In genomic region chr6:97210962-97211601, GRCm38 (mm10) we compare ENCODE assay signal across 8 mouse cellular contexts. TPM values are rescaled to one million over a fixed set of nuclear protein-coding genes. Genes with fewer than 3 reads are reported as not detected.
DNase-seq lines count a peak whose midpoint lies in the region; ATAC-seq lines count a peak whose summit lies in the region.

No protein-coding gene starts in this region.

- H3K4me1 ChIP-seq in embryonic facial prominence, embryonic 11.5 days (ENCODE audit: control insufficient read depth, insufficient read depth, low read length): no peaks in the 10 kb centered on the region
- peaks cover 12% of the 10 kb centered on the region for H3K4me1 ChIP-seq in hindbrain, embryonic 16.5 days (ENCODE audit: control insufficient read depth, insufficient read depth, low read depth, low read length)
- peaks cover 4% of the 10 kb centered on the region; the same call in 1 of the 2 replicates for H3K4me1 ChIP-seq in neural tube, embryonic 14.5 days (ENCODE audit: control insufficient read depth, insufficient read depth, low read length)

- H3K4me3 ChIP-seq in embryonic facial prominence, embryonic 11.5 days (ENCODE audit: low read depth, low read length): peak overlapping the region; percentile 48
- peak overlapping the region; percentile 71 for H3K4me3 ChIP-seq in hindbrain, embryonic 16.5 days (ENCODE audit: low read length)
- peak overlapping the region; percentile 67 for H3K4me3 ChIP-seq in neural tube, embryonic 14.5 days (ENCODE audit: low read depth, low read length)

- H3K4me2 ChIP-seq in embryonic facial prominence, embryonic 11.5 days (ENCODE audit: low read depth, low read length): peak overlapping the region; percentile 54
- H3K4me2 ChIP-seq in hindbrain, embryonic 16.5 days (ENCODE audit: low read length): peak overlapping the region; percentile 77
- H3K4me2 ChIP-seq in neural tube, embryonic 14.5 days (ENCODE audit: low read depth, low read length): peak overlapping the region; percentile 80

- no peaks in the 10 kb centered on the region for H3K27me3 ChIP-seq in embryonic facial prominence, embryonic 11.5 days (ENCODE audit: control insufficient read depth, insufficient read depth, low read length)
- H3K27me3 ChIP-seq in hindbrain, embryonic 16.5 days (replicated peaks; ENCODE audit: control insufficient read depth, insufficient read depth, low read length): no peaks in the 10 kb centered on the region
- H3K27me3 ChIP-seq in neural tube, embryonic 14.5 days (ENCODE audit: control insufficient read depth, insufficient read depth, low read length): no peaks in the 10 kb centered on the region

- H3K9me3 ChIP-seq in embryonic facial prominence, embryonic 11.5 days (replicated peaks; ENCODE audit: control insufficient read depth, low read length): no peaks in the 10 kb centered on the region
- H3K9me3 ChIP-seq in hindbrain, embryonic 16.5 days (ENCODE audit: control insufficient read depth, low read length): no peaks in the 10 kb centered on the region
- no peaks in the 10 kb centered on the region for H3K9me3 ChIP-seq in neural tube, embryonic 14.5 days (ENCODE audit: control insufficient read depth, low read length)

- no peaks in the 10 kb centered on the region for H3K36me3 ChIP-seq in embryonic facial prominence, embryonic 11.5 days (replicated peaks; ENCODE audit: control insufficient read depth, insufficient read depth, low read depth, low read length)
- H3K36me3 ChIP-seq in hindbrain, embryonic 16.5 days (ENCODE audit: control insufficient read depth, insufficient read depth, low read length): no peaks in the 10 kb centered on the region
- no peaks in the 10 kb centered on the region for H3K36me3 ChIP-seq in neural tube, embryonic 14.5 days (ENCODE audit: control insufficient read depth, insufficient read depth, low read length)

- WGBS in embryonic facial prominence, embryonic 11.5 days: 3% methylated on average over 22 of the region's 22 CpGs
- WGBS in hindbrain, embryonic 16.5 days: 2% methylated on average over 22 of the region's 22 CpGs
- WGBS in neural tube, embryonic 14.5 days: 4% methylated on average over 22 of the region's 22 CpGs

- no peak overlapping the region for H3K27ac ChIP-seq in embryonic facial prominence, embryonic 11.5 days (replicated peaks; ENCODE audit: low read depth, low read length)
- H3K27ac ChIP-seq in hindbrain, embryonic 16.5 days (ENCODE audit: low read depth, low read length): peak overlapping the region; percentile 73
- H3K27ac ChIP-seq in neural tube, embryonic 14.5 days (ENCODE audit: low read depth, low read length): peak overlapping the region; percentile 52; the same call in 1 of the 2 replicates

- peak; percentile 42 for ATAC-seq in embryonic facial prominence, embryonic 11.5 days (replicated peaks; ENCODE audit: insufficient number of reproducible peaks, low FRiP score, low TSS enrichment, low read depth)
- peak; percentile 64 for ATAC-seq in hindbrain, embryonic 16.5 days
- ATAC-seq in neural tube, embryonic 14.5 days (ENCODE audit: low read depth): peak; percentile 60

- peak overlapping the region; percentile 61 for H3K9ac ChIP-seq in embryonic facial prominence, embryonic 11.5 days (replicated peaks; ENCODE audit: low read length)
- H3K9ac ChIP-seq in hindbrain, embryonic 16.5 days (ENCODE audit: low read depth, low read length): peak overlapping the region; percentile 74
- H3K9ac ChIP-seq in neural tube, embryonic 14.5 days (replicated peaks; ENCODE audit: low read depth, low read length): peak overlapping the region; percentile 79

- peak; percentile 48 for DNase-seq in cerebellum, adult 9-10 months
- DNase-seq in cerebellum, adult 9-11 months: no peak
- DNase-seq in CD4-positive, CD25-positive, alpha-beta regulatory T cell, adult 2 months (ENCODE audit: low read depth, low spot score): peak; percentile 69
- peak; percentile 23 for DNase-seq in embryonic facial prominence, embryonic 11.5 days (ENCODE audit: low spot score)
- DNase-seq in lung, adult 18-20 months: peak; percentile 36 to 37
- no peak for DNase-seq in ovary, adult 18-20 months (ENCODE audit: low spot score)

RNA-seq across cellular contexts. Expression of gene Arl6ip5, which starts 0.6 kb away (rescaled TPM):
- polyA plus RNA-seq in embryonic facial prominence, embryonic 11.5 days (2014; fragmentation: Nextera tagmentation; extraction: Ambion mirVana): 33.4 and 36.1 TPM in 2 replicates
- 140 and 143 TPM in 2 replicates for polyA plus RNA-seq in hindbrain, embryonic 16.5 days (2015; fragmentation: Nextera tagmentation; extraction: Ambion mirVana)
- 64.8 and 80.2 TPM in 2 replicates for polyA plus RNA-seq in neural tube, embryonic 14.5 days (2014; fragmentation: Nextera tagmentation; extraction: Ambion mirVana)

RNA-seq across cellular contexts. Expression of gene Uba3, which starts 5.6 kb away (rescaled TPM):
- 102 and 112 TPM in 2 replicates for polyA plus RNA-seq in embryonic facial prominence, embryonic 11.5 days (2014; fragmentation: Nextera tagmentation; extraction: Ambion mirVana)
- polyA plus RNA-seq in hindbrain, embryonic 16.5 days (2015; fragmentation: Nextera tagmentation; extraction: Ambion mirVana): 81.8 and 89.3 TPM in 2 replicates
- polyA plus RNA-seq in neural tube, embryonic 14.5 days (2014; fragmentation: Nextera tagmentation; extraction: Ambion mirVana): 96.3 and 96.8 TPM in 2 replicates

RNA-seq across cellular contexts. Expression of gene Tmf1, which starts 32.2 kb away (rescaled TPM):
- polyA plus RNA-seq in embryonic facial prominence, embryonic 11.5 days (2014; fragmentation: Nextera tagmentation; extraction: Ambion mirVana): 30.3 and 34.2 TPM in 2 replicates
- 31.5 and 34.7 TPM in 2 replicates for polyA plus RNA-seq in hindbrain, embryonic 16.5 days (2015; fragmentation: Nextera tagmentation; extraction: Ambion mirVana)
- 40.4 and 42.5 TPM in 2 replicates for polyA plus RNA-seq in neural tube, embryonic 14.5 days (2014; fragmentation: Nextera tagmentation; extraction: Ambion mirVana)

RNA-seq across cellular contexts. Expression of gene Lmod3, which starts 41.5 kb away (rescaled TPM):
- polyA plus RNA-seq in embryonic facial prominence, embryonic 11.5 days (2014; fragmentation: Nextera tagmentation; extraction: Ambion mirVana): 0.49 and 0.58 TPM in 2 replicates
- polyA plus RNA-seq in hindbrain, embryonic 16.5 days (2015; fragmentation: Nextera tagmentation; extraction: Ambion mirVana): 0.76 TPM in 1 of 2 replicates, not detected in the other
- polyA plus RNA-seq in neural tube, embryonic 14.5 days (2014; fragmentation: Nextera tagmentation; extraction: Ambion mirVana): 0.09 TPM in 1 of 2 replicates, not detected in the other

Comparison
In these comparisons a context has a peak if more than half of its experiments do, and no peak if none do; other contexts are left out.
1. DNase-seq: peak in cerebellum, adult 9-10 months (single experiment), CD4-positive, CD25-positive, alpha-beta regulatory T cell, adult 2 months (single experiment), embryonic facial prominence, embryonic 11.5 days (single experiment) and lung, adult 18-20 months (2 of 2); none in cerebellum, adult 9-11 months (single experiment) and ovary, adult 18-20 months (single experiment).
2. Peak in every context shown above with its lines, with median percentiles within 50 percentile points of each other: ATAC-seq, H3K4me2 ChIP-seq, H3K4me3 ChIP-seq and H3K9ac ChIP-seq.